Mouse (Mus musculus) kidney, postnatal 0 days (tissue): ENCODE measurements around the gene Vsig10l. TPM values are rescaled to one million over a fixed set of nuclear protein-coding genes. Genes with fewer than 3 reads are reported as not detected.

Experiments
- ATAC-seq: fragments of 200-750 bp; cut with Nextera tagmentation; replicated peaks from 2 replicates; pipeline ENCODE4 v1.8.0; 2017; ENCODE audit warnings: low read depth, moderate number of reproducible peaks, moderate TSS enrichment, moderate library complexity; ENCODE audit not compliant: low FRiP score
- DNase-seq: peaks from one replicate; pipeline ENCODE4 v3.0.0-alpha.2; 2016; ENCODE audit warnings: low spot score
- H3K27ac ChIP-seq: fragments of 300-500 bp; sonication (generic); 2 replicates; pipeline ENCODE4 v1.5.1; 2014; ENCODE audit warnings: mild to moderate bottlenecking
- H3K27me3 ChIP-seq: fragments of 300-500 bp; sonication (generic); 2 replicates; pipeline ENCODE4 v1.6.1; 2014; ENCODE audit warnings: low read length, mixed read lengths; ENCODE audit not compliant: insufficient read depth
- H3K36me3 ChIP-seq: fragments of 300-500 bp; sonication (generic); 2 replicates; pipeline ENCODE4 v1.6.1; 2014; ENCODE audit warnings: low read length, mixed read lengths; ENCODE audit not compliant: insufficient read depth
- H3K4me1 ChIP-seq: fragments of 300-500 bp; sonication (generic); replicated peaks from 2 replicates; pipeline ENCODE4 v1.6.1; 2014; ENCODE audit warnings: antibody characterized with exemption, low read length, mixed read lengths; ENCODE audit not compliant: insufficient read depth
- H3K4me2 ChIP-seq: fragments of 300-500 bp; sonication (generic); 2 replicates; pipeline ENCODE4 v1.6.1; 2014; ENCODE audit warnings: mild to moderate bottlenecking, low read length, moderate library complexity, mixed read lengths
- H3K4me3 ChIP-seq: fragments of 300-500 bp; sonication (generic); replicated peaks from 2 replicates; pipeline ENCODE4 v1.5.1; 2014; ENCODE audit warnings: low read depth, low read length
- H3K9ac ChIP-seq: fragments of 300-500 bp; sonication (generic); 2 replicates; pipeline ENCODE4 v1.6.1; 2014; ENCODE audit warnings: low read depth, low read length
- H3K9me3 ChIP-seq: fragments of 300-500 bp; sonication (generic); replicated peaks from 2 replicates; pipeline ENCODE4 v1.6.1; 2016; ENCODE audit warnings: low read length, inconsistent platforms, mixed read lengths
- CTCF ChIP-seq: IDR thresholded peaks from 2 replicates; pipeline ENCODE4 v1.5.1; 2016; ENCODE audit warnings: antibody characterized with exemption, low read depth, mild to moderate bottlenecking, moderate library complexity
- WGBS: fragments of 180-500 bp; shearing (Covaris S2); extraction: QIAGEN DNeasy Blood & Tissue Kit; methylation state at CpG from one replicate; pipeline ENCODE4 v1.1.7; 2014; 5-methylcytosine and 5-hydroxymethylcytosine counted together
- polyA plus RNA-seq: library from polyadenylated mRNA; unstranded; fragments of >200 nt; fragmentation: Nextera tagmentation; extraction: Ambion mirVana; gene quantifications from 2 replicates; pipeline ENCODE4 v1.2.1, GENCODE M21; 2015

Vsig10l gene
- polyA plus RNA-seq: 4.7 and 6.7 TPM in 2 replicates

- Histone ChIP-seq H3K27me3 (no peaks in the 10 kb centered on the region), H3K9me3 (no peaks in the 10 kb centered on the region), H3K9ac (no peak within 1 kb of the TSS), H3K4me3 (no peak within 1 kb of the TSS), H3K27ac (no peak within 1 kb of the TSS), H3K4me1 (0 out of 2 replicates have a peak, but pooled peaks cover 4% of the 10 kb centered on the region), H3K4me2 (no peak within 1 kb of the TSS), H3K36me3 (0 out of 2 replicates have a peak, but pooled peaks cover 3% of the 10 kb centered on the region)
- ATAC-seq (no peak), DNase-seq (no peak)
- WGBS: 61% methylated on average over 4 of the region's 4 CpGs
- TF ChIP-seq CTCF: no peak
Measured at GRCm38 (mm10) chr7:43462851-43463250, at the start of gene Vsig10l. TSS of gene Vsig10l (plus strand) at chr7:43463151.

- DNase-seq (no peak), ATAC-seq (no peak)
- TF ChIP-seq CTCF: no peak
- Histone ChIP-seq H3K9ac (no peak overlapping the region), H3K4me2 (no peak overlapping the region), H3K27me3 (no peaks in the 10 kb centered on the region), H3K27ac (no peak overlapping the region), H3K4me1 (no peaks in the 10 kb centered on the region), H3K4me3 (no peak overlapping the region), H3K9me3 (no peaks in the 10 kb centered on the region), H3K36me3 (no peaks in the 10 kb centered on the region)
- 86% methylated on average over 10 of the region's 10 CpGs for WGBS
Measured at GRCm38 (mm10) chr7:43417298-43417697, 45.7 kb upstream of the Vsig10l start.

GRCm38 (mm10) chr7:43422995-43423617 lies 39.8 kb upstream of the Vsig10l start:
- TF ChIP-seq CTCF: peak; percentile 94
- 15% methylated on average over 11 of the region's 11 CpGs for WGBS
- ATAC-seq (peak; percentile 91), DNase-seq (peak; percentile 88)
- Histone ChIP-seq H3K36me3 (no peaks in the 10 kb centered on the region), H3K4me3 (no peak overlapping the region), H3K4me2 (0 out of 2 replicates have a peak overlapping the region, but pooled peaks have one; percentile 8), H3K9ac (no peak overlapping the region), H3K27me3 (no peaks in the 10 kb centered on the region), H3K27ac (no peak overlapping the region), H3K4me1 (no peaks in the 10 kb centered on the region), H3K9me3 (no peaks in the 10 kb centered on the region)

GRCm38 (mm10) chr7:43423991-43424625 lies 38.8 kb upstream of the Vsig10l start:
- Histone ChIP-seq H3K4me3 (no peak overlapping the region), H3K9me3 (no peaks in the 10 kb centered on the region), H3K4me1 (no peaks in the 10 kb centered on the region), H3K9ac (no peak overlapping the region), H3K36me3 (no peaks in the 10 kb centered on the region), H3K27ac (no peak overlapping the region), H3K27me3 (no peaks in the 10 kb centered on the region), H3K4me2 (no peak overlapping the region)
- 58% methylated on average over 3 of the region's 3 CpGs for whole genome bisulfite sequencing
- DNase-seq (no peak), ATAC-seq (no peak)
- TF ChIP-seq CTCF: no peak

GRCm38 (mm10) chr7:43427406-43427805 lies 35.5 kb upstream of the Vsig10l start, which contains the start of gene Lim2:
TSS of gene Lim2 (plus strand) at chr7:43427670.
- ATAC-seq: no peak
- Histone ChIP-seq H3K4me3 (no peak within 1 kb of the TSS), H3K9me3 (no peaks in the 10 kb centered on the region), H3K4me2 (no peak within 1 kb of the TSS), H3K27me3 (no peaks in the 10 kb centered on the region), H3K27ac (no peak within 1 kb of the TSS), H3K4me1 (no peaks in the 10 kb centered on the region), H3K36me3 (no peaks in the 10 kb centered on the region), H3K9ac (no peak within 1 kb of the TSS)
- TF ChIP-seq CTCF: no peak
- 85% methylated on average over 8 of the region's 8 CpGs for WGBS
- no peak for DNase-seq

- Histone ChIP-seq H3K4me3 (no peak overlapping the region), H3K27ac (no peak overlapping the region), H3K27me3 (no peaks in the 10 kb centered on the region), H3K4me2 (no peak overlapping the region), H3K9ac (no peak overlapping the region), H3K9me3 (no peaks in the 10 kb centered on the region), H3K4me1 (no peaks in the 10 kb centered on the region), H3K36me3 (no peaks in the 10 kb centered on the region)
- ATAC-seq (no peak), DNase-seq (no peak)
- TF ChIP-seq CTCF: no peak
- WGBS: 60% methylated on average over 4 of the region's 4 CpGs
Measured at GRCm38 (mm10) chr7:43429500-43429899, 33.5 kb upstream of the Vsig10l start.
